Mouse (Mus musculus): Measurements from ENCODE around the gene Olfr374.

- TF ChIP-seq CTCF (IDR thresholded peaks at IDR 0.05; ENCODE audit: low read depth, low read length), result no peak
- TF ChIP-seq POLR2A (IDR thresholded peaks at IDR 0.05; ENCODE audit: extremely low read depth, insufficient read depth, low read length), result no peak
Measured at GRCm38 (mm10) chr8:72136302-72136978, 29.6 kb downstream of the Olfr374 start.

Data from liver, adult 2 months (tissue).